Mouse (Mus musculus): Measurements from ENCODE around the gene Frmd4b. TPM values are rescaled to one million over a fixed set of nuclear protein-coding genes. Genes with fewer than 3 reads are reported as not detected.

The Frmd4b gene
- total and polyA plus RNA-seq, 3 experiments = 7.3 to 18.1 (median 11.9) TPM

GRCm38 (mm10) chr6:97610051-97610450 is 7.3 kb downstream of the Frmd4b start:
- no peak overlapping the region for H3K9ac ChIP-seq (ENCODE audit: low read depth, low read length)
- 89% methylated on average over 2 of the region's 2 CpGs for WGBS
- no peaks in the 10 kb centered on the region for H3K79me2 ChIP-seq (replicated peaks; ENCODE audit: control insufficient read depth, insufficient read depth, low read length)
- intact Hi-C loops (cut with DNase I) = no loop called here
- DNase-seq = no peak
- no peak overlapping the region for H3K27ac ChIP-seq
- no peaks in the 10 kb centered on the region for H3K27me3 ChIP-seq (ENCODE audit: control insufficient read depth, insufficient read depth, low read length)
- no peaks in the 10 kb centered on the region for H3K4me1 ChIP-seq (ENCODE audit: control insufficient read depth, insufficient read depth, low read length)
- no peak for TF ChIP-seq EP300 (IDR thresholded peaks at IDR 0.05; ENCODE audit: insufficient read depth, low read depth, low read length)
- TF ChIP-seq POLR2A (IDR thresholded peaks at IDR 0.05; ENCODE audit: insufficient read depth, low read depth, low read length) = no peak
- TF ChIP-seq CTCF (IDR thresholded peaks at IDR 0.05) = no peak
- no peaks in the 10 kb centered on the region for H3K36me3 ChIP-seq (ENCODE audit: control insufficient read depth, insufficient read depth, low read length)
- H3K4me3 ChIP-seq = no peak overlapping the region

GRCm38 (mm10) chr6:97607646-97608045 is 9.7 kb downstream of the Frmd4b start:
- intact Hi-C loops (cut with DNase I) = no loop called here
- Histone ChIP-seq H3K4me3 (no peak overlapping the region), H3K27ac (no peak overlapping the region), H3K9ac (ENCODE audit: low read depth, low read length) (no peak overlapping the region), H3K27me3 (ENCODE audit: control insufficient read depth, insufficient read depth, low read length) (no peaks in the 10 kb centered on the region), H3K4me1 (ENCODE audit: control insufficient read depth, insufficient read depth, low read length) (no peaks in the 10 kb centered on the region), H3K36me3 (ENCODE audit: control insufficient read depth, insufficient read depth, low read length) (no peaks in the 10 kb centered on the region), H3K79me2 (replicated peaks; ENCODE audit: control insufficient read depth, insufficient read depth, low read length) (no peaks in the 10 kb centered on the region)
- DNase-seq = no peak
- WGBS = 60% methylated on average over 3 of the region's 3 CpGs
- no peak for TF ChIP-seq POLR2A (IDR thresholded peaks at IDR 0.05; ENCODE audit: insufficient read depth, low read depth, low read length)

- Histone ChIP-seq H3K27ac (no peak overlapping the region), H3K4me3 (no peak overlapping the region), H3K36me3 (ENCODE audit: control insufficient read depth, insufficient read depth, low read length) (no peaks in the 10 kb centered on the region), H3K27me3 (ENCODE audit: control insufficient read depth, insufficient read depth, low read length) (no peaks in the 10 kb centered on the region), H3K4me1 (ENCODE audit: control insufficient read depth, insufficient read depth, low read length) (no peaks in the 10 kb centered on the region), H3K9ac (ENCODE audit: low read depth, low read length) (no peak overlapping the region), H3K79me2 (replicated peaks; ENCODE audit: control insufficient read depth, insufficient read depth, low read length) (no peaks in the 10 kb centered on the region)
- no peak for DNase-seq
- 81% methylated on average over 3 of the region's 3 CpGs for WGBS
- intact Hi-C loops (cut with DNase I) = no loop called here
- no peak for TF ChIP-seq POLR2A (IDR thresholded peaks at IDR 0.05; ENCODE audit: insufficient read depth, low read depth, low read length)
- no peak for TF ChIP-seq EP300 (IDR thresholded peaks at IDR 0.05; ENCODE audit: insufficient read depth, low read depth, low read length)
- no peak for TF ChIP-seq CTCF (IDR thresholded peaks at IDR 0.05)
Measured at GRCm38 (mm10) chr6:97595218-97595617, 22.1 kb downstream of the Frmd4b start.

GRCm38 (mm10) chr6:97594589-97594988 is 22.8 kb downstream of the Frmd4b start:
- Histone ChIP-seq H3K4me3 (no peak overlapping the region), H3K79me2 (replicated peaks; ENCODE audit: control insufficient read depth, insufficient read depth, low read length) (no peaks in the 10 kb centered on the region), H3K27ac (no peak overlapping the region), H3K9ac (ENCODE audit: low read depth, low read length) (no peak overlapping the region), H3K27me3 (ENCODE audit: control insufficient read depth, insufficient read depth, low read length) (no peaks in the 10 kb centered on the region), H3K4me1 (ENCODE audit: control insufficient read depth, insufficient read depth, low read length) (no peaks in the 10 kb centered on the region), H3K36me3 (ENCODE audit: control insufficient read depth, insufficient read depth, low read length) (no peaks in the 10 kb centered on the region)
- TF ChIP-seq EP300 (IDR thresholded peaks at IDR 0.05; ENCODE audit: insufficient read depth, low read depth, low read length) = no peak
- no peak for TF ChIP-seq POLR2A (IDR thresholded peaks at IDR 0.05; ENCODE audit: insufficient read depth, low read depth, low read length)
- TF ChIP-seq CTCF (IDR thresholded peaks at IDR 0.05) = no peak
- intact Hi-C loops (cut with DNase I) = no loop called here
- 93% methylated on average over 7 of the region's 7 CpGs for WGBS
- DNase-seq = no peak

- 92% methylated on average over 5 of the region's 5 CpGs for WGBS
- no peak for DNase-seq
- Histone ChIP-seq H3K27me3 (ENCODE audit: control insufficient read depth, insufficient read depth, low read length) (no peaks in the 10 kb centered on the region), H3K4me1 (ENCODE audit: control insufficient read depth, insufficient read depth, low read length) (peaks cover 5% of the 10 kb centered on the region; the same call in 1 of the 2 replicates), H3K4me3 (no peak overlapping the region), H3K36me3 (ENCODE audit: control insufficient read depth, insufficient read depth, low read length) (no peaks in the 10 kb centered on the region), H3K9ac (ENCODE audit: low read depth, low read length) (no peak overlapping the region), H3K79me2 (replicated peaks; ENCODE audit: control insufficient read depth, insufficient read depth, low read length) (no peaks in the 10 kb centered on the region), H3K27ac (no peak overlapping the region)
- TF ChIP-seq CTCF (IDR thresholded peaks at IDR 0.05) (no peak), EP300 (IDR thresholded peaks at IDR 0.05; ENCODE audit: insufficient read depth, low read depth, low read length) (no peak), POLR2A (IDR thresholded peaks at IDR 0.05; ENCODE audit: insufficient read depth, low read depth, low read length) (no peak)
- intact Hi-C loops (cut with DNase I) = no loop called here
Measured at GRCm38 (mm10) chr6:97590230-97590629, 27.1 kb downstream of the Frmd4b start.

GRCm38 (mm10) chr6:97589581-97589980 is 27.8 kb downstream of the Frmd4b start:
- WGBS = 88% methylated on average over 3 of the region's 3 CpGs
- no peak for DNase-seq
- no peaks in the 10 kb centered on the region for H3K27me3 ChIP-seq (ENCODE audit: control insufficient read depth, insufficient read depth, low read length)
- H3K27ac ChIP-seq = no peak overlapping the region
- no peaks in the 10 kb centered on the region for H3K79me2 ChIP-seq (replicated peaks; ENCODE audit: control insufficient read depth, insufficient read depth, low read length)
- H3K4me1 ChIP-seq (ENCODE audit: control insufficient read depth, insufficient read depth, low read length) = peaks cover 5% of the 10 kb centered on the region; the same call in 1 of the 2 replicates
- no peak overlapping the region for H3K4me3 ChIP-seq
- H3K9ac ChIP-seq (ENCODE audit: low read depth, low read length) = no peak overlapping the region
- TF ChIP-seq EP300 (IDR thresholded peaks at IDR 0.05; ENCODE audit: insufficient read depth, low read depth, low read length) = no peak
- TF ChIP-seq POLR2A (IDR thresholded peaks at IDR 0.05; ENCODE audit: insufficient read depth, low read depth, low read length) = no peak
- no peak for TF ChIP-seq CTCF (IDR thresholded peaks at IDR 0.05)
- no peaks in the 10 kb centered on the region for H3K36me3 ChIP-seq (ENCODE audit: control insufficient read depth, insufficient read depth, low read length)
- intact Hi-C loops (cut with DNase I) = no loop called here
